Mouse (Mus musculus) heart, postnatal 4 days (tissue): Measurements from ENCODE around the gene T2. TPM values are rescaled to one million over a fixed set of nuclear protein-coding genes. Genes with fewer than 3 reads are reported as not detected.

Source experiments
- total RNA-seq, 2 experiments: library from RNA; stranded (reverse); gene quantifications; 2 replicates each; pipeline ENCODE4 v1.2.3; 2021

T2 gene
- total RNA-seq, 2 experiments from 2014 or later = 0.48 to 0.56 TPM

Other genes with a start within 250 kb of the T2 start
- under 1 TPM in 1 of 2 experiments, not detected in 1; 0.12 TPM for gene Gm49673, start 208.2 kb upstream of the T2 start, total RNA-seq
- 10 to 100 TPM; 22.8 to 23.0 TPM for gene Rnaset2a, start 207.9 kb upstream of the T2 start, total RNA-seq
- gene Fgfr1op, start 190.5 kb upstream of the T2 start, total RNA-seq = 10 to 100 TPM; 16.0 to 21.0 TPM
- not detected for gene Ccr6, start 119.9 kb upstream of the T2 start, total RNA-seq
- 100 to 1,000 TPM; 250 to 257 TPM for gene Mpc1, start 73.1 kb upstream of the T2 start, total RNA-seq
- 10 to 100 TPM; 28.6 to 31.6 TPM for gene Sft2d1, start 44.9 kb upstream of the T2 start, total RNA-seq
- under 1 TPM; 0.17 to 0.18 TPM for gene Prr18, start 18.5 kb upstream of the T2 start, total RNA-seq
- not detected for gene T, start 78.4 kb downstream of the T2 start, total RNA-seq
- gene Pde10a, start 169.4 kb downstream of the T2 start, total RNA-seq = 1 to 10 TPM; 5.5 to 8.1 TPM
- gene Gm17087, start 211.0 kb downstream of the T2 start, total RNA-seq = not detected